Mouse (Mus musculus): ENCODE measurements around the gene Tbc1d5.

GRCm38 (mm10) chr17:50688135-50688534 lies 491.0 kb downstream of the Tbc1d5 start:
- no peak for TF ChIP-seq CTCF (IDR thresholded peaks at IDR 0.05; ENCODE audit: control insufficient read depth, insufficient read depth, insufficient read length)
- no peak for TF ChIP-seq USF1 (IDR thresholded peaks at IDR 0.05; ENCODE audit: low read depth)
